Mouse (Mus musculus) heart, postnatal 0 days (tissue): ENCODE measurements around the gene Zfp551. TPM values are rescaled to one million over a fixed set of nuclear protein-coding genes. Genes with fewer than 3 reads are reported as not detected.

Experiments
- ATAC-seq: fragments of 200-750 bp; cut with Nextera tagmentation; 2 replicates; pipeline ENCODE4 v1.8.0; 2017; ENCODE audit warnings: low read depth, moderate number of reproducible peaks, moderate library complexity; ENCODE audit not compliant: insufficient read depth
- DNase-seq: peaks from one replicate; pipeline ENCODE4 v3.0.0-alpha.2; 2016; ENCODE audit warnings: low spot score
- H3K27ac ChIP-seq: fragments of 300-500 bp; sonication (generic); 2 replicates; pipeline ENCODE4 v1.5.1; 2014; ENCODE audit warnings: low read depth, mild to moderate bottlenecking
- H3K27me3 ChIP-seq: fragments of 300-500 bp; sonication (generic); 2 replicates; pipeline ENCODE4 v1.6.1; 2014; ENCODE audit warnings: low read length, mixed read lengths; ENCODE audit not compliant: control insufficient read depth, insufficient read depth
- H3K36me3 ChIP-seq: fragments of 300-500 bp; sonication (generic); replicated peaks from 2 replicates; pipeline ENCODE4 v1.6.1; 2014; ENCODE audit warnings: low read length, mixed read lengths; ENCODE audit not compliant: control insufficient read depth, insufficient read depth
- H3K4me1 ChIP-seq: fragments of 300-500 bp; sonication (generic); 2 replicates; pipeline ENCODE4 v1.6.1; 2014; ENCODE audit warnings: antibody characterized with exemption; ENCODE audit not compliant: control insufficient read depth, insufficient read depth
- H3K4me2 ChIP-seq: fragments of 300-500 bp; sonication (generic); 2 replicates; pipeline ENCODE4 v1.6.1; 2014; ENCODE audit warnings: low read depth, mild to moderate bottlenecking, low read length, moderate library complexity
- H3K4me3 ChIP-seq: fragments of 300-500 bp; sonication (generic); 2 replicates; pipeline ENCODE4 v1.5.1; 2014; ENCODE audit warnings: low read depth, low read length
- H3K9ac ChIP-seq: fragments of 300-500 bp; sonication (generic); replicated peaks from 2 replicates; pipeline ENCODE4 v1.6.1; 2014; ENCODE audit warnings: low read depth, low read length, mixed read lengths
- H3K9me3 ChIP-seq: fragments of 300-500 bp; sonication (generic); replicated peaks from 2 replicates; pipeline ENCODE4 v1.6.1; 2016; ENCODE audit warnings: low read length; ENCODE audit not compliant: control insufficient read depth
- CTCF ChIP-seq: IDR thresholded peaks from 2 replicates; pipeline ENCODE4 v1.5.1; 2016; ENCODE audit warnings: antibody characterized with exemption, control low read depth, low read depth
- EP300 ChIP-seq: IDR thresholded peaks from 2 replicates; pipeline ENCODE4 v1.6.1; 2016; ENCODE audit warnings: antibody characterized with exemption, low read depth
- WGBS: fragments of 180-500 bp; shearing (Covaris S2); extraction: QIAGEN DNeasy Blood & Tissue Kit; methylation state at CpG from one replicate; pipeline ENCODE4 v1.1.7; 2014; 5-methylcytosine and 5-hydroxymethylcytosine counted together
- polyA plus RNA-seq: library from polyadenylated mRNA; unstranded; fragments of >200 nt; fragmentation: Nextera tagmentation; extraction: Ambion mirVana; gene quantifications from 2 replicates; pipeline ENCODE4 v1.2.1, GENCODE M21; 2015
- total RNA-seq: library from RNA; depleted of rRNA; stranded (reverse); fragments of >200 nt; gene quantifications from 2 replicates; pipeline ENCODE4 v1.2.3, GENCODE M21; 2014; ENCODE audit warnings: low replicate concordance; rRNA removed

Gene Zfp551
- total RNA-seq (1.4 and 3.6 TPM in 2 replicates), polyA plus RNA-seq (2.4 and 2.5 TPM in 2 replicates)

DNA sequence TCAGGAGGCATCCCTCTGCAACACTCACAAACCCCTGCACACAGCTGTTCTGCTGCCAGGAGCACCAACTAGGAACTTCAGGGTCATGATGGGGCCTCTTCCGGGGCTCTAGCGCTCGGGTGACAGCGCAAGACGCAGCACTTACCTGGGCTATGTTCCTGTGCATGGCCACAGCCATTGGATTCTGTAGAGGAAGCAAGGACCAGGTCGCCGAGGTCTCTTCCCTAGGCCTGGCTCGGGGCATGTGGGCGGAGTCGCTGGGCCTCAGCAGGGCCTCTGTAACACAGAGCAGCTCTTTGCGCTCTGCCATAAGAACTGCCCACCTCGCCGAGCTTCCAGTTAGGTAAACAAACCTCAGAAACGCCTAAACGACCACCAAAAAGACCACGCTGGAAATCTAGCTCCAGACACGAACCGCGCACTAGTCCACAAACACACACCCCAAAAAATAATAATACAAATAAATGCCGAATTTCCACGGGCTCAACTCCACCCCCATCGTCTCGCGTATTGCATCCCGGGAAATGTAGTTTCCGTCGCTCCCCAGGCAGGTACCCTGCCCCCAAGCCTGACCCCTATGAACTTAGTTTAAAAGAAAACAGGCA, at the start of gene Zfp551:
TSS of gene Zfp551 (minus strand) at position 507 of the 605 bp plus-strand sequence.
- peak within 1 kb of the TSS; percentile 84 for H3K9ac ChIP-seq
- ATAC-seq: peak; percentile 94
- no peaks in the 10 kb centered on the region; the same call in 1 of the 2 replicates for H3K36me3 ChIP-seq
- H3K4me2 ChIP-seq: peak within 1 kb of the TSS; percentile 79
- TF ChIP-seq EP300 (no peak), CTCF (no peak)
- under 1% methylated on average over 27 of the region's 27 CpGs for WGBS
- peak within 1 kb of the TSS; percentile 53 for H3K27ac ChIP-seq
- DNase-seq: peak; percentile 49
- peak within 1 kb of the TSS; percentile 74 for H3K4me3 ChIP-seq
- H3K9me3 ChIP-seq: no peaks in the 10 kb centered on the region
- H3K27me3 ChIP-seq: no peaks in the 10 kb centered on the region
- H3K4me1 ChIP-seq: peaks cover 5% of the 10 kb centered on the region

DNA sequence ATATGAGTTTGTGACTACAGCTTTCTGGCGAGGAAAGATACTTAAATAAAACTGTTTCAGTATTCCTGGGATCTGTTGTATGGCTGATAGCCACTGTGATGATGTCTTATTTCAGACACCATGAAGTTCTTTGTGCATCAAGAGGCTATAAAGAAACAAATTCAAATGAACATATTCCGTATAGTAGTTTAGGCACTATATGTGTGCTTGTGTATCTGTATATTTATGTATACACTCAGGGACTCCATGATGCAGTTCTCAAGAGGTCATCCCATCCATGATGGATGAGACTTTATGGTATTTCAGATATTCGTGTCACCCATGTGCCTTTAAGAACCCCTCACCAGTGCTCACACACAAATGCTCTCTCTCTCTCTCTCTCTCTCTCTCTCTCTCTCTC, 304 bp upstream of the Zfp551 start:
- ATAC-seq: no peak
- Histone ChIP-seq H3K36me3 (no peaks in the 10 kb centered on the region; the same call in 1 of the 2 replicates), H3K4me3 (peak overlapping the region; percentile 74), H3K4me2 (peak overlapping the region; percentile 79; the same call in 1 of the 2 replicates), H3K4me1 (peaks cover 5% of the 10 kb centered on the region), H3K9me3 (no peaks in the 10 kb centered on the region), H3K27ac (no peak overlapping the region), H3K9ac (no peak overlapping the region), H3K27me3 (no peaks in the 10 kb centered on the region)
- DNase-seq: no peak
- no peak for TF ChIP-seq CTCF
- TF ChIP-seq EP300: no peak
- 56% methylated on average over 3 of the region's 3 CpGs for WGBS

GRCm38 (mm10) chr7:12421741-12422140, 810 bp downstream of the Zfp551 start:
- ATAC-seq: 0 out of 2 replicates have a peak, but pooled peaks have one; percentile 1
- 47% methylated on average over 5 of the region's 5 CpGs for WGBS

GRCm38 (mm10) chr7:12369173-12369572, 53.4 kb downstream of the Zfp551 start, which contains the start of gene Vmn1r84:
TSS of gene Vmn1r84 (minus strand) at chr7:12369273.
- no peak within 1 kb of the TSS for H3K9ac ChIP-seq
- no peaks in the 10 kb centered on the region for H3K4me1 ChIP-seq
- no peak within 1 kb of the TSS for H3K4me3 ChIP-seq
- H3K27ac ChIP-seq: no peak within 1 kb of the TSS
- 44% methylated on average over 1 of the region's 1 CpGs for WGBS
- 0 out of 2 replicates have a peak, but pooled peaks cover 4% of the 10 kb centered on the region for H3K9me3 ChIP-seq
- no peak for ATAC-seq
- no peaks in the 10 kb centered on the region for H3K36me3 ChIP-seq
- H3K27me3 ChIP-seq: no peaks in the 10 kb centered on the region
- no peak within 1 kb of the TSS for H3K4me2 ChIP-seq
- no peak for DNase-seq
- TF ChIP-seq CTCF (no peak), EP300 (no peak)

More at GRCm38 (mm10) chr7:12421741-12422140, 810 bp downstream of the Zfp551 start:
- DNase-seq: no peak
- Histone ChIP-seq H3K9me3 (no peaks in the 10 kb centered on the region), H3K4me2 (peak overlapping the region; percentile 79), H3K36me3 (peaks cover 4% of the 10 kb centered on the region), H3K4me3 (peak overlapping the region; percentile 74), H3K27ac (peak overlapping the region; percentile 53), H3K27me3 (no peaks in the 10 kb centered on the region), H3K9ac (peak overlapping the region; percentile 84), H3K4me1 (peaks cover 5% of the 10 kb centered on the region)
- TF ChIP-seq CTCF (no peak), EP300 (no peak)

Other genes with a start within 250 kb of the Zfp551 start
- gene Vmn1r80, start 233.5 kb downstream of the Zfp551 start, total RNA-seq: not detected in 2 replicates
- gene Vmn1r80, start 233.5 kb downstream of the Zfp551 start, polyA plus RNA-seq: not detected in 2 replicates
- not detected in 2 replicates for gene Vmn1r81, start 154.5 kb downstream of the Zfp551 start, total RNA-seq
- not detected in 2 replicates for gene Vmn1r81, start 154.5 kb downstream of the Zfp551 start, polyA plus RNA-seq
- gene Vmn1r82, start 122.3 kb downstream of the Zfp551 start, total RNA-seq: not detected in 2 replicates
- not detected in 2 replicates for gene Vmn1r82, start 122.3 kb downstream of the Zfp551 start, polyA plus RNA-seq
- not detected in 2 replicates for gene Vmn1r83, start 93.3 kb downstream of the Zfp551 start, total RNA-seq
- not detected in 2 replicates for gene Vmn1r83, start 93.3 kb downstream of the Zfp551 start, polyA plus RNA-seq
- not detected in 2 replicates for gene Vmn1r84, start 53.5 kb downstream of the Zfp551 start, total RNA-seq
- not detected in 2 replicates for gene Vmn1r84, start 53.5 kb downstream of the Zfp551 start, polyA plus RNA-seq
- 13.5 and 15.0 TPM in 2 replicates for gene Zfp606, start 55.5 kb upstream of the Zfp551 start, total RNA-seq
- gene Zfp606, start 55.5 kb upstream of the Zfp551 start, polyA plus RNA-seq: 12.9 and 14.2 TPM in 2 replicates
- gene 2900092C05Rik, start 89.8 kb upstream of the Zfp551 start, total RNA-seq: not detected in 2 replicates
- gene 2900092C05Rik, start 89.8 kb upstream of the Zfp551 start, polyA plus RNA-seq: not detected in 2 replicates
- not detected in 2 replicates for gene Vmn2r53, start 186.0 kb upstream of the Zfp551 start, total RNA-seq
- gene Vmn2r53, start 186.0 kb upstream of the Zfp551 start, polyA plus RNA-seq: under 0.01 TPM in 1 of 2 replicates, not detected in the other
- not detected in 2 replicates for gene Vmn2r54, start 217.6 kb upstream of the Zfp551 start, total RNA-seq
- gene Vmn2r54, start 217.6 kb upstream of the Zfp551 start, polyA plus RNA-seq: not detected in 2 replicates